Mouse (Mus musculus): ENCODE data around the gene Mre11a. TPM values are rescaled to one million over a fixed set of nuclear protein-coding genes. Genes with fewer than 3 reads are reported as not detected.

Mre11a gene
- total RNA-seq (2023): 10 to 100 TPM; 34.9 to 50.0 TPM

DNA sequence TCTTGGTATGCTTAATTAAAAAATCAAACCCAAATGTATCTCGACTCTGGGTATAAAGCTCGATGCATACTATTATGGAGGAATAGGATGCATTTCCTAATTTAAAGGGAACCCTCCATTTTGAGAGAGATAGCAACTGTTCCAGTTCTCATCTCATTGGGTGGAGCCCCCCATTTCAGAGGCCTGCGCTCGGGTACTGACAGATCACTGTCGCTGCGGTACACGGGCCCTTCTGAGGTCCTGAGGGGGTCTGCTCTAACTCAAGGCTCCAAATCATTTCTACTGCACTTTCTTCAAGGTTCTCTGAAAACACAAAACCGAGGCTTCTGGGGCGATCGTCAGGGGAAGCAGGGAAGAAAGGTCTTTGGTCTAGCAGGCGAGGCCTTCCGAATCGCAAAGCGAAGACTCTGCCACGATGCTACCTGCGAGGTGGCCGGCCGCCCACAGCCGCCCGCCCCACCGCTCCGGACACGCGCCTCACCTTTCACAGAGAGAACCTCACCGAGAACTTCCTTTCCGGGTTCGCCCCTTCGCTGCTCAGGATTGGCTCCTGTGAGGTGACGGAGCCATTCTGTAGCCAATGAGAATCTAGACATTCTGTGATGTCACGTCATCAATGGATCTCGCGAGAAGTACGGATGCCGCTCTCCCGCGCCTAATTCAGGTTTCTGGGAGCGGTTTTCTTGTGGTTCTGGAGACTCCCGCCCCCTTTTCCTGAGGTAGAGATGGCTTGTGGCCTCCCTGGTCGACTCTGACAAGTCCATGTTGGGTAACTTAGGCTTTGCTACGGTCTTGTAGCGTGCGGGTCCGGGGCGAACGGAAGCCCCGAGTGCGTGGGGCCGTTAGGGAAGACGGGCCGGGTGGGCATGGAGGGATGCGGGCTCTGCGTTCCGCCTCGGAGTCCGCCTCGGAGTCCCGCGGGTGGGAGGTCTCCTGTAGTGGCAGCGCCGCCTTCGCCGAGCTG lies at the start of gene Mre11a, which contains the start of gene Ankrd49:
Gene Mre11a, plus strand, starts transcription at position 616 of the 964 bp plus-strand sequence.
Gene Ankrd49, minus strand, starts transcription at position 818 of the 964 bp plus-strand sequence.

DNA sequence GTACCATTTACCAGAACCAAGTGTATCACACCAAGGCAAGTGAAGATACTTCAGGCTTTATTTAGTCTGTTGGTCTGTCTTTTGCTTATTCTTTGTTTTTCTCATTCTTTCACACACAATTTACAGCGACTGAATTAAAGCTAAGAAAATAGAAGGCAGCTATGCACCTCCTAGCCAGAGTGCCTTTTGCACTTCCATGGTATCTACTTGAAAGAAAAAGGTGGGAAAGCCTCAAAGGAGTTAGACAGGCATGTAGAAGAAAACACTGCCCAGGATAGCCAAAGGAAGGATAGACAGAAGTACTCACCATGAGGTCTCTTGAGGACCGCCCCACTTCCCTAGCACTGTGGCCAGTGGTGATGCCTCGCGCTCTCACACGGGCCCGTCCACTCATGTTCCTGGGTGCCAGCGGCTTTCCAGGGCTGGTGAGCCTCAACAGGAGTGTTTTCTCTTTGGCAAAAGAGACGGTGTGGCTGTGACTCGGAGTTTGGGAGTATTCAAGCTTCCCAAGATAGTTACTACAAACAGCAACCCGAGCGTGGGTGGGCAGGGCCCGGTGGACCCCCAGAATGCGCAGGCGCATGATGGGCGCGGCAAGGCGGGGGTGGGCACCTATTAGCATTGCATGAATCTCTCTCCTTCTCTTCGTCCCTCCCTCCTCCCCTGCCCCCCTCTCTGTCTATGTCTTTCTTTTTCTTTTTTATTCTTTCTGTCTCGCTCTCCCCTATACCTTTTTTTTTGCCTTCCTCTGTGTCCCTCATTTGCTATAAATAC lies 44.1 kb upstream of the Mre11a start, which contains the start of gene Piwil4:
Gene Piwil4, minus strand, starts transcription at position 583 of the 774 bp plus-strand sequence.

GRCm38 (mm10) chr9:14752001-14752522 lies 32.4 kb upstream of the Mre11a start, which contains the start of gene Fut4:
TSS of gene Fut4 (minus strand) at chr9:14752393.

GRCm38 (mm10) chr9:14770803-14771471 lies 13.5 kb upstream of the Mre11a start, which contains the start of gene 1700012B09Rik:
TSS of gene 1700012B09Rik (minus strand) at chr9:14771030.

DNA sequence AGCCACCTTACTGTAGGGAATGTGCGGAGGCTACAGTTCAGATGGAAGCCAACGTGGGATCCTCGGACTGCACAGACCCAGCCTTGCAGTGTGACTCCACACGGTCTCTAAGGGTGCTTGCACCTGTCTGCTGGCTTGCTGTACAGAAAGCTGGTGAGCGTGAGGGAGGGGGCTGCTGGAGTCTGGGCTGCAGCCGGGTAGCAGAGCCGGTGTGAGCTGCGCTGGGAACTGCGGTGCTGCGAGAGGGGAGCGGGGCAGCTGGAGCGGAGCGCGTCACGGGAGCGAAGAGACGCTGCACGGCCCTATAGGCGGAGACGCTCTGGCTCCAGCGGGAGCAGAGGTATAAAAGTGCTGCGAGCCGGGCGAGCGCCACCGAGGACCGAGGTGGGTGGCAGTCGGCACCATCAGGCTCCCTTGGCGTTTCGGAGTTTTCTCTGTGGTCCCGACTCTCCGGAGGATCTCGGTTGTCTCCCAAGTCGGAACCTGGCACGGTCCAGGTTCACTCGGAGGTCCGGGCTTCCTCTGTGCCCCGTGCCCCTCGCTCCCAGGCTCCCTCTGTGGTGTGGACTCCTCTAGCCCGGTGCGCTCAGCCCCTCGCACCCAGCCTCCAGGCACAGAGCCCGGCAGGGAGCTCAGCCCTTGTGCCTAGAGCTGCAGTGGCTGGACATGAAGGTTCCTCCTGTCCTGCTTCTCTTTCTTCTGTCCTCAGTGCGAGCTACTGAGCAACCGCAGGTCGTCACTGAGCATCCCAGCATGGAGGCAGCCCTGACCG lies 75.6 kb downstream of the Mre11a start, which contains the start of gene Gpr83:
Gene Gpr83, plus strand, starts transcription at position 343 of the 772 bp plus-strand sequence.

Other genes starting within 250 kb of the Mre11a start
- not detected for gene Amotl1, start 139.6 kb upstream of the Mre11a start, total RNA-seq (2023)
- gene Piwil4, start 43.9 kb upstream of the Mre11a start, total RNA-seq (2023): not detected
- gene Fut4, start 32.3 kb upstream of the Mre11a start, total RNA-seq (2023): under 1 TPM in 1 of 2 experiments, not detected in 1; 0.20 TPM
- not detected for gene 1700012B09Rik, start 13.6 kb upstream of the Mre11a start, total RNA-seq (2023)
- gene Ankrd49, start 202 bp downstream of the Mre11a start, total RNA-seq (2023): 10 to 100 TPM; 26.1 to 27.0 TPM
- gene Gpr83, start 75.6 kb downstream of the Mre11a start, total RNA-seq (2023): 1 to 10 TPM; 3.7 to 4.2 TPM
- 10 to 100 TPM; 36.6 to 42.0 TPM for gene Izumo1r, start 119.3 kb downstream of the Mre11a start, total RNA-seq (2023)

Data from T-cell, adult 66 days (primary cell).